Mouse (Mus musculus): ENCODE results near the gene Cacna1f.

Cacna1f gene

GRCm38 (mm10) chrX:7674284-7675000 is 67.6 kb downstream of the Cacna1f start:
- DNase-seq (ENCODE audit: low spot score): no peak

GRCm38 (mm10) chrX:7675001-7675380 is 68.1 kb downstream of the Cacna1f start:
- DNase-seq (ENCODE audit: low spot score): no peak

GRCm38 (mm10) chrX:7678986-7679385 is 72.1 kb downstream of the Cacna1f start:
- DNase-seq (ENCODE audit: low spot score): no peak

GRCm38 (mm10) chrX:7679405-7680056 is 72.6 kb downstream of the Cacna1f start:
- peak; percentile 91 for DNase-seq (ENCODE audit: low spot score)

- DNase-seq (ENCODE audit: low spot score): no peak
These were observed 73.2 kb downstream of the Cacna1f start for GRCm38 (mm10) chrX:7680057-7680412.

- DNase-seq (ENCODE audit: low spot score): no peak
These were observed 74.0 kb downstream of the Cacna1f start, which contains the start of gene Magix for GRCm38 (mm10) chrX:7680864-7681263. TSS of gene Magix (minus strand) at chrX:7681251.

Measured in lung, postnatal 25 days (tissue).